Mouse (Mus musculus) cerebellum, adult 18-20 months (tissue): Measurements from ENCODE around the gene Ahnak.
"Not testable (repeated sequence)": the region's sequence is repeated elsewhere in the genome, so short reads cannot be mapped to it uniquely, and the experiment has no call there.

Source experiments
- DNase-seq, 2 experiments: peaks; one replicate each; pipeline ENCODE4 v3.0.0; 2021

The Ahnak gene

DNA sequence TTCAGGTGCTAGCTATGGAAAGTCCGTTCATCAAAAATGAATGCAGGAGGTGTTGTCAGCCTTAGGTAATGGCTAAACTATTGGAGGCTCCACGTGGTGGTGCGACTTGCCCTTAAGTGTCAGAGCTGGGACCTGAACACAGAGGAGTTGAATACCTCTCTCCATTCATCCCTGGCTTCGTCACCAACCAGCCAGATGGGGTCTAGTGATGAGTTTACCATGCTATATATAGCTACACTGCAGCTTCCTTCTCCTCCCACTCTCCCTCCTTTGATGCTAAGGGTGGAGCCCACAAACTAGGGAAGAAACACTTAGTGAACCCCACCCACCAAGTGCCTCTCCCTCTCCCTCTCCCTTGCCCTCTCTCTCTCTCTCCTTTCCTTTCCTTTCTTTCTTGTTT, 55.2 kb downstream of the Ahnak start:
- no peak for DNase-seq

GRCm38 (mm10) chr19:9047207-9047945, 58.3 kb downstream of the Ahnak start:
- no peak for DNase-seq

DNA sequence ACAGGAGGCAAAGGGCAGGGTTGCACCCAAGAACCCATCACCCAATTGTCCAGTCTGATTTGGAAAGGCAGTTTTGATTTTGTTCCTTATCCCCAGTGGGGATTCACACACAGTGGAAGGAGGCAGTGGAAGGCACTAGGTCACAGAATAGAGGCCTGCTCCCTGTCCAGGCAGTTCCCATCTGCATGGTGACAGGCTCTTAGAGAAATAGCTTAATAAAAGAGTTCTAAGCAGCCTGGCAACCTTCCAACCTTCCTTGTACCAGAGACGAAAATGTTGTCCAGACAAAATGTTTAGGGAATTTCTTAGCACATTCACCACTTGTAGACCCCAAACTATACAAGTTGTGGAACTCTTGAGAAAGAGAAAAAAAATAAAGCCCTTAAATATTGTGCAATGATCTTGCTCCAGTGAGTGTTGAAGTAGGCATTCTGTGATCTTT, 58.9 kb downstream of the Ahnak start:
- DNase-seq, result no peak

- DNase-seq, result no peak
Observed at GRCm38 (mm10) chr19:9048981-9049687, 60.0 kb downstream of the Ahnak start.

- no peak for DNase-seq
Observed at GRCm38 (mm10) chr19:9050294-9051229, 61.5 kb downstream of the Ahnak start.

- DNase-seq, result not testable (repeated sequence)
Observed at GRCm38 (mm10) chr19:9051985-9052384, 62.9 kb downstream of the Ahnak start.

GRCm38 (mm10) chr19:9052803-9053431, 63.8 kb downstream of the Ahnak start:
- DNase-seq, result no peak

DNA sequence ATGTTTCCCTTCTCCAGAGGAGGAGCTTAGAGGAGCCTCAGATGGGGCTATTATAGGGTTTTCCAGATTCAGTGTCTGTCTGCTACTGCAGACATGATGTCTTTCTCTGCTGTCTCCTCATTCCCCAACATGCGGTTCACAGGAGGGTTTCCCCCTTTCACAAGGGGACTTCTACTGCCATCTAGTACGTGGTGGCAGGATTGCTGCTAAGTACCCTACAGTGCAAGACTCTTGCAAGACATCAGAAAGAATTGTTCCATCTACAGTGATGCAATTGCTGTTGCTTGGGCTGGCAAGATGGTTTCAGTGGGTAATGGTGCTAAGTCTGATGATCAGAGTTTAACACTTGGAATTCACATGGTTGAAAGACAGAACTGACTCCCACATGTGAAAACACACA, 66.1 kb downstream of the Ahnak start:
- DNase-seq, result no peak

GRCm38 (mm10) chr19:9055703-9056355, 66.7 kb downstream of the Ahnak start:
- no peak for DNase-seq

- DNase-seq, result no peak
Observed at GRCm38 (mm10) chr19:9057679-9058078, 68.6 kb downstream of the Ahnak start.

GRCm38 (mm10) chr19:9058331-9058884, 69.3 kb downstream of the Ahnak start:
- DNase-seq, result no peak

DNA sequence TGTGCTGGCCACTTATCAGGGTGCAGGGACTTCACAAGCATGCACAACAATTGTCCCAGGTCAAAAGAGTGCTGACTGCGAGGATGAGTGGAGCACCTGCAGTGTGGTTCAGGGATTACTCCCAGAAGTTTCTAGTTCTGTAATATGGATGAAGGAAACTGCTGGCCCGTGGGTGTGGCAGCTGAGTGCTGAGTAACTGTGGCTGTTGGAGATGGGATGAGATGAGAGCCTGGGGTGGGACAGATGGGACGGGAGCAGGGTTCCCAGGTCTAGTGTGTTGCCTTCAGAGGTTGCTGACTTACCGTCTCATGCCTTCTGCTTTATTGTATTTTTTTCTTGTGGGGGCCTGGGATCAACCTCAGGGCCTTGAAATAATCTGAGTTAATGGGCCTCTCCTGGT, 69.9 kb downstream of the Ahnak start:
- no peak for DNase-seq

- DNase-seq, result no peak
Observed at GRCm38 (mm10) chr19:9059391-9059790, 70.3 kb downstream of the Ahnak start.

DNA sequence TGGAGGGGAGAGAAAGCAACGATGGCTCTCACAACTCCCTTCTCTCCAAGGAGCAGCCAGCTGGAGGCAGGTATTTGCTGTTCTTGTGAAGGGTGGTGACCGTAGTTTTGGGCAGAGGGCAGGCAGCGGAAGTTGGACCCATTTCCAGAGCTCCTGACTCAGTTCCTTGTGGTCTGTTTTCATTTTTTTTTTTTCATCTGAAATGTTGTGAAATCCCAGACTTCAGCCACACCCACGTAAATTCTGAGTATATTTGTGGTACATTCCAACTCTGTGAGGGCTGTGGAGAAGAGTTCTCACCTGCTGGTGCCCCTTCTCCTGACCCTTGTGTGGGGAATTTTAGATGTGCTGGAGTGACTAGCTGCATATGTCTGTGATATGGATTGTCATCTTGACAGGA, 71.0 kb downstream of the Ahnak start:
- no peak for DNase-seq

GRCm38 (mm10) chr19:9061221-9061893, 72.3 kb downstream of the Ahnak start:
- DNase-seq, result peak in 1 of 2 experiments; percentile 7

DNA sequence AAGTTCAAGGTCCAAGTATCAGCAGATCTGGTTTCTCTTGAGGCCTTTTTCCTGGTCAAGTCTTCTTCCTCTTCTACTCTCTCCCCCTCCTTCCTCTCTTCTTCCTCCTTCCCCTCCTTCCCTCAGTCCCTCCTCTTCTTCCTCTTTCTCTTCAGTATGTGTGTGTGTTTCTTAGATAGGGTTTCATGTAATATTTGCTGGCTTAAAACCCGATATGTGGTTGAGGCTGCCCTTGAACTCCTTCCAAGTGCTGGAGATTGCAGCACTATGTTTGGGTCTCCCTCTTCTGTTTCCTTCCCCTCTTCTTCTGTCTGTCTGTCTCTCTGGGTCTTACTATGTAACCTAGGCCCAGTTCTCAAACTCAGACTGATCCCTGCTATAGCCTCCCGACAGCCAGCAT, 73.7 kb downstream of the Ahnak start:
- no peak for DNase-seq

- no peak for DNase-seq
Observed at GRCm38 (mm10) chr19:9063831-9064230, 74.7 kb downstream of the Ahnak start.

GRCm38 (mm10) chr19:9065621-9066561, 76.8 kb downstream of the Ahnak start:
- no peak for DNase-seq

DNA sequence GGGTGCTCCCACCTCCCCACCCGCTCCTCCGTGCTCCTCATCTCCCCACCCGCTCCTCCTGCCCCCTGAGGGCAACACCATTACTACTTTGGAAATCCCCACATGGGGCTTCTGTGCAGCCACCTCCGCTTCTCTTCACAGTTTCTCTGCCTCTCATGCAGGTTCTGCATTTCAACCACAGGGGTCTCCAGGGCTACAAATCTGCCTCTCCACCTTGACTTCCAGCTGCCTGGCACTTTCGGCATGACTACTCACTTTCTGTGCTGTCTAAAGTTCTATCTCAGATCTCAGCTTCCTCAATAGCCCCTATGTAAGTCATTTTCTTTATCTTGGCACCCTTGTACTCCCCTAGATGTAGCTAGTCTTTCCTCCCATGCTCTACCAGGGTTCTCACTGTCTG, 78.2 kb downstream of the Ahnak start:
- no peak for DNase-seq

GRCm38 (mm10) chr19:9069687-9070307, 80.7 kb downstream of the Ahnak start:
- DNase-seq, result no peak
